In the genomic region with DNA sequence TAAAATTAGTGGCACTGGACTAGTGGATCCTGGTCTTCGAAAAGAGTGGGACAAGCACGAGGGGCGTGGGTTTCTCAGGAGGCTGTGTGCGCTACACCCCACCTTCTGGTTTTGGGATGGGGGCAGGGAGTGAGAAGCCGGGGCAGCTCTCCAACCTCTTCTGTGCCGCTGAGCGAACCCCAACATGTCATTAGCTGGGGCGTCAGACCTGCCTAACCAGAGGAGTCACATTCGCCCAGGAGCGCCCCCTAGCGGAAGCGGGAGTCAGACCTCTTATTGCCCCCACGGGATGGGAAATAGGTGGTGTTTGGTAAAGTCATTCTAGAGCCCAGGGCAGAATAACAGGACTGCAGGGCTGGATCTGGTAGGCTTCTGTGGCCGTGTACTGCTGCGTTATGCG, we compare ENCODE assay signal across 8 mouse cellular contexts. TPM values are rescaled to one million over a fixed set of nuclear protein-coding genes. Genes with fewer than 3 reads are reported as not detected.
DNase-seq lines count a peak whose midpoint lies in the region; ATAC-seq and TF ChIP-seq lines count a peak whose summit lies in the region.

No protein-coding gene starts in this region.

- peaks cover 1% of the 10 kb centered on the region for H3K4me1 ChIP-seq in ES-Bruce4 (ENCODE audit: control insufficient read depth, insufficient read depth, low read length)
- peaks cover 8% of the 10 kb centered on the region; the same call in 1 of the 2 replicates for H3K4me1 ChIP-seq in lung, embryonic 14.5 days (ENCODE audit: insufficient read depth)
- H3K4me1 ChIP-seq in neural tube, embryonic 15.5 days, result peaks cover 38% of the 10 kb centered on the region

- peak; percentile 36 for ATAC-seq in erythroid progenitor cell, adult 5-6 weeks (replicated peaks; ENCODE audit: low FRiP score, poor library complexity, severe bottlenecking)
- 0 out of 2 replicates have a peak, but pooled peaks have one; percentile 3 for ATAC-seq in lung, embryonic 14.5 days (ENCODE audit: insufficient read depth)
- no peak for ATAC-seq in neural tube, embryonic 15.5 days (ENCODE audit: low FRiP score)

- H3K27me3 ChIP-seq in ES-Bruce4 (ENCODE audit: control insufficient read depth, insufficient read depth, low read length, poor library complexity, severe bottlenecking), result no peaks in the 10 kb centered on the region
- no peaks in the 10 kb centered on the region for H3K27me3 ChIP-seq in lung, embryonic 14.5 days (ENCODE audit: insufficient read depth, low read length)
- H3K27me3 ChIP-seq in neural tube, embryonic 15.5 days (replicated peaks), result peaks cover 20% of the 10 kb centered on the region

- H3K36me3 ChIP-seq in ES-Bruce4 (ENCODE audit: control insufficient read depth, insufficient read depth, low read length, poor library complexity, severe bottlenecking), result peaks cover 4% of the 10 kb centered on the region
- peaks cover 13% of the 10 kb centered on the region for H3K36me3 ChIP-seq in lung, embryonic 14.5 days (ENCODE audit: insufficient read depth)
- H3K36me3 ChIP-seq in neural tube, embryonic 15.5 days, result peaks cover 3% of the 10 kb centered on the region; the same call in 1 of the 2 replicates

- DNase-seq in brain, adult 2 months (ENCODE audit: low read depth, low spot score), result peak; percentile 73
- DNase-seq in heart, postnatal 10 days, result peak; percentile 83 to 91
- peak; percentile 72 to 92 for DNase-seq in kidney, postnatal 36 days
- peak; percentile 78 for DNase-seq in lung, embryonic 14.5 days
- DNase-seq in thymus, postnatal 36 days, result peak; percentile 76 to 79

- peak overlapping the region; percentile 94 for H3K4me2 ChIP-seq in lung, embryonic 14.5 days
- peak overlapping the region; percentile 96 for H3K4me2 ChIP-seq in neural tube, embryonic 15.5 days

- TF ChIP-seq EP300 in ES-Bruce4 (IDR thresholded peaks at IDR 0.05; ENCODE audit: insufficient read depth, low read depth, low read length), result no peak

- no peak for TF ChIP-seq POLR2A in ES-Bruce4 (IDR thresholded peaks at IDR 0.05; ENCODE audit: insufficient read depth, low read length)

- no peaks in the 10 kb centered on the region for H3K9me3 ChIP-seq in ES-Bruce4 (replicated peaks; ENCODE audit: control insufficient read depth, insufficient read depth, low read length, poor library complexity, severe bottlenecking)
- H3K9me3 ChIP-seq in lung, embryonic 14.5 days (ENCODE audit: low read depth, low read length), result no peaks in the 10 kb centered on the region
- H3K9me3 ChIP-seq in neural tube, embryonic 15.5 days (replicated peaks), result no peaks in the 10 kb centered on the region

- H3K27ac ChIP-seq in ES-Bruce4 (ENCODE audit: insufficient read depth, low read length), result no peak overlapping the region
- H3K27ac ChIP-seq in lung, embryonic 14.5 days (ENCODE audit: low read depth), result peak overlapping the region; percentile 61; the same call in 1 of the 2 replicates
- H3K27ac ChIP-seq in neural tube, embryonic 15.5 days (replicated peaks), result no peak overlapping the region

- 6% methylated on average over 16 of the region's 16 CpGs for WGBS in lung, embryonic 14.5 days
- WGBS in neural tube, embryonic 15.5 days, result 14% methylated on average over 16 of the region's 16 CpGs

- intact Hi-C loops in heart, postnatal 10 days (cut with DNase I), result no loop called here

- TF ChIP-seq CTCF in ES-Bruce4 (IDR thresholded peaks at IDR 0.05; ENCODE audit: low read depth, low read length), result peak; percentile 86
- peak; percentile 87 for TF ChIP-seq CTCF in lung, embryonic 14.5 days (IDR thresholded peaks at IDR 0.05; ENCODE audit: low read depth)

- H3K9ac ChIP-seq in ES-Bruce4 (ENCODE audit: low read depth, poor library complexity, severe bottlenecking), result peak overlapping the region; percentile 61
- H3K9ac ChIP-seq in lung, embryonic 14.5 days, result peak overlapping the region; percentile 61; the same call in 1 of the 2 replicates
- H3K9ac ChIP-seq in neural tube, embryonic 15.5 days (replicated peaks), result peak overlapping the region; percentile 45

- H3K4me3 ChIP-seq in ES-Bruce4 (ENCODE audit: low read depth, low read length), result peak overlapping the region; percentile 87
- H3K4me3 ChIP-seq in lung, embryonic 14.5 days (ENCODE audit: low read depth, low read length), result peak overlapping the region; percentile 64
- peak overlapping the region; percentile 65 for H3K4me3 ChIP-seq in neural tube, embryonic 15.5 days (replicated peaks)

RNA-seq across cellular contexts. Expression of a gene that starts 2.2 kb away (rescaled TPM):
- polyA plus RNA-seq in ES-Bruce4 (2011; ENCODE audit: insufficient read depth, insufficient read length, low read depth, missing spikeins), result 21.9 and 25.5 TPM in 2 replicates
- not detected in 2 replicates for total RNA-seq in erythroid progenitor cell, adult 5-6 weeks (2015; ENCODE audit: low replicate concordance)
- total RNA-seq in erythroid progenitor cell, adult 5-6 weeks (2017; ENCODE audit: low replicate concordance), result 0.64 and 1.7 TPM in 2 replicates
- 10 to 100 TPM; 23.1 to 40.1 TPM for total RNA-seq in heart, postnatal 10 days (2021)
- polyA plus RNA-seq in lung, embryonic 14.5 days (2014; fragmentation: Nextera tagmentation; extraction: Ambion mirVana), result 5.4 and 7.9 TPM in 2 replicates
- polyA plus RNA-seq in neural tube, embryonic 15.5 days (2015; fragmentation: Nextera tagmentation; extraction: Ambion mirVana), result 1.9 and 2.1 TPM in 2 replicates

RNA-seq across cellular contexts. Expression of a gene that starts 2.4 kb away (rescaled TPM):
- 14.6 and 16.8 TPM in 2 replicates for polyA plus RNA-seq in ES-Bruce4 (2011; ENCODE audit: insufficient read depth, insufficient read length, low read depth, missing spikeins)
- 2.1 and 3.6 TPM in 2 replicates for total RNA-seq in erythroid progenitor cell, adult 5-6 weeks (2015; ENCODE audit: low replicate concordance)
- total RNA-seq in erythroid progenitor cell, adult 5-6 weeks (2017; ENCODE audit: low replicate concordance), result 0.45 and 4.0 TPM in 2 replicates
- 10 to 100 TPM in 1 of 2 experiments, 1 to 10 TPM in 1; 8.2 to 11.0 TPM for total RNA-seq in heart, postnatal 10 days (2021)
- polyA plus RNA-seq in lung, embryonic 14.5 days (2014; fragmentation: Nextera tagmentation; extraction: Ambion mirVana), result 21.3 and 24.2 TPM in 2 replicates
- polyA plus RNA-seq in neural tube, embryonic 15.5 days (2015; fragmentation: Nextera tagmentation; extraction: Ambion mirVana), result 22.2 and 23.0 TPM in 2 replicates

RNA-seq across cellular contexts. Expression of a gene that starts 17.1 kb away (rescaled TPM):
- polyA plus RNA-seq in ES-Bruce4 (2011; ENCODE audit: insufficient read depth, insufficient read length, low read depth, missing spikeins), result 38.1 and 43.7 TPM in 2 replicates
- total RNA-seq in erythroid progenitor cell, adult 5-6 weeks (2015; ENCODE audit: low replicate concordance), result 3.6 and 12.6 TPM in 2 replicates
- total RNA-seq in erythroid progenitor cell, adult 5-6 weeks (2017; ENCODE audit: low replicate concordance), result 1.2 and 1.8 TPM in 2 replicates
- total RNA-seq in heart, postnatal 10 days (2021), result 10 to 100 TPM; 40.1 to 43.2 TPM
- polyA plus RNA-seq in lung, embryonic 14.5 days (2014; fragmentation: Nextera tagmentation; extraction: Ambion mirVana), result 88.6 and 90.5 TPM in 2 replicates
- polyA plus RNA-seq in neural tube, embryonic 15.5 days (2015; fragmentation: Nextera tagmentation; extraction: Ambion mirVana), result 78.5 and 93.5 TPM in 2 replicates

RNA-seq across cellular contexts. Expression of a gene that starts 20.1 kb away (rescaled TPM):
- 22.6 and 28.5 TPM in 2 replicates for polyA plus RNA-seq in ES-Bruce4 (2011; ENCODE audit: insufficient read depth, insufficient read length, low read depth, missing spikeins)
- 1.7 and 1.8 TPM in 2 replicates for total RNA-seq in erythroid progenitor cell, adult 5-6 weeks (2015; ENCODE audit: low replicate concordance)
- 5.3 and 11.3 TPM in 2 replicates for total RNA-seq in erythroid progenitor cell, adult 5-6 weeks (2017; ENCODE audit: low replicate concordance)
- 10 to 100 TPM; 10.3 to 12.3 TPM for total RNA-seq in heart, postnatal 10 days (2021)
- polyA plus RNA-seq in lung, embryonic 14.5 days (2014; fragmentation: Nextera tagmentation; extraction: Ambion mirVana), result 11.4 and 12.1 TPM in 2 replicates
- polyA plus RNA-seq in neural tube, embryonic 15.5 days (2015; fragmentation: Nextera tagmentation; extraction: Ambion mirVana), result 21.6 and 22.2 TPM in 2 replicates

RNA-seq across cellular contexts. Expression of a gene that starts 42.2 kb away (rescaled TPM):
- polyA plus RNA-seq in ES-Bruce4 (2011; ENCODE audit: insufficient read depth, insufficient read length, low read depth, missing spikeins), result 17.6 and 18.7 TPM in 2 replicates
- total RNA-seq in erythroid progenitor cell, adult 5-6 weeks (2015; ENCODE audit: low replicate concordance), result 2.5 TPM in 1 of 2 replicates, not detected in the other
- not detected in 2 replicates for total RNA-seq in erythroid progenitor cell, adult 5-6 weeks (2017; ENCODE audit: low replicate concordance)
- total RNA-seq in heart, postnatal 10 days (2021), result under 1 TPM; 0.26 to 0.55 TPM
- polyA plus RNA-seq in lung, embryonic 14.5 days (2014; fragmentation: Nextera tagmentation; extraction: Ambion mirVana), result 6.5 and 7.5 TPM in 2 replicates
- 1.2 and 4.0 TPM in 2 replicates for polyA plus RNA-seq in neural tube, embryonic 15.5 days (2015; fragmentation: Nextera tagmentation; extraction: Ambion mirVana)
